Mouse (Mus musculus) cerebellum, postnatal 25 days (tissue): ENCODE measurements around the gene Kmt2d.

ENCODE experiments used
- DNase-seq, 2 experiments: peaks; one replicate each; pipeline ENCODE4 v3.0.0; 2021; ENCODE audit warnings: mixed read lengths in 2 of 2

Gene Kmt2d

GRCm38 (mm10) chr15:98886667-98887387 lies 15.8 kb upstream of the Kmt2d start:
- DNase-seq: peak in 1 of 2 experiments; percentile 48

GRCm38 (mm10) chr15:98884106-98884505 lies 13.1 kb upstream of the Kmt2d start:
- DNase-seq: no peak

GRCm38 (mm10) chr15:98883661-98884060 lies 12.7 kb upstream of the Kmt2d start:
- DNase-seq: no peak

GRCm38 (mm10) chr15:98881656-98882008 lies 10.6 kb upstream of the Kmt2d start:
- no peak for DNase-seq

GRCm38 (mm10) chr15:98880978-98881655 lies 10.1 kb upstream of the Kmt2d start:
- DNase-seq: peak; percentile 94

- DNase-seq: peak; percentile 53 to 81
Observed at GRCm38 (mm10) chr15:98877331-98877730, 6.3 kb upstream of the Kmt2d start.

GRCm38 (mm10) chr15:98871916-98872888 lies 1.2 kb upstream of the Kmt2d start:
- DNase-seq: peak; percentile 95 to 97

GRCm38 (mm10) chr15:98870179-98871069 lies 580 bp downstream of the Kmt2d start:
- DNase-seq: peak; percentile 70 to 79

- DNase-seq: peak; percentile 22 to 59
Observed at GRCm38 (mm10) chr15:98869342-98870178, 1.4 kb downstream of the Kmt2d start.

- DNase-seq: peak in 1 of 2 experiments; percentile 15
Observed at GRCm38 (mm10) chr15:98868346-98869063, 2.5 kb downstream of the Kmt2d start.

GRCm38 (mm10) chr15:98867321-98867720 lies 3.7 kb downstream of the Kmt2d start:
- peak; percentile 43 to 65 for DNase-seq

- peak in 1 of 2 experiments; percentile 17 for DNase-seq
Observed at GRCm38 (mm10) chr15:98866501-98866900, 4.5 kb downstream of the Kmt2d start.

- DNase-seq: no peak
Observed at GRCm38 (mm10) chr15:98865771-98866170, 5.2 kb downstream of the Kmt2d start.

GRCm38 (mm10) chr15:98864951-98865350 lies 6.1 kb downstream of the Kmt2d start:
- peak in 1 of 2 experiments; percentile 55 for DNase-seq

- no peak for DNase-seq
Observed at GRCm38 (mm10) chr15:98863451-98863958, 7.5 kb downstream of the Kmt2d start.

GRCm38 (mm10) chr15:98861701-98862410 lies 9.1 kb downstream of the Kmt2d start:
- no peak for DNase-seq

GRCm38 (mm10) chr15:98860921-98861320 lies 10.1 kb downstream of the Kmt2d start:
- no peak for DNase-seq

GRCm38 (mm10) chr15:98859319-98860043 lies 11.5 kb downstream of the Kmt2d start:
- DNase-seq: no peak

GRCm38 (mm10) chr15:98854214-98854613 lies 16.8 kb downstream of the Kmt2d start:
- DNase-seq: no peak
